Mouse (Mus musculus): ENCODE data around the gene Pip5kl1. TPM values are rescaled to one million over a fixed set of nuclear protein-coding genes. Genes with fewer than 3 reads are reported as not detected.

The Pip5kl1 gene
- polyA plus RNA-seq, 1 experiment from 2014 or later: 17.8 TPM

GRCm38 (mm10) chr2:32631737-32632394 is 57.3 kb downstream of the Pip5kl1 start:
- H3K27me3 ChIP-seq (replicated peaks): no peaks in the 10 kb centered on the region
- H3K4me3 ChIP-seq (replicated peaks): no peak overlapping the region
- H3K9ac ChIP-seq (replicated peaks): no peak overlapping the region
- no peaks in the 10 kb centered on the region for H3K9me3 ChIP-seq (replicated peaks)
- 48% methylated on average over 7 of the region's 7 CpGs for whole genome bisulfite sequencing
- no peak for ATAC-seq (ENCODE audit: low FRiP score)
- no peak overlapping the region for H3K27ac ChIP-seq (replicated peaks)
- H3K36me3 ChIP-seq: peaks cover 5% of the 10 kb centered on the region; the same call in 1 of the 2 replicates
- no peak overlapping the region for H3K4me2 ChIP-seq
- peaks cover 55% of the 10 kb centered on the region for H3K4me1 ChIP-seq

Other genes starting within 250 kb of the Pip5kl1 start
- 43.8 and 44.8 TPM in 2 replicates for gene Ciz1, start 222.5 kb upstream of the Pip5kl1 start, polyA plus RNA-seq (2015; fragmentation: Nextera tagmentation; extraction: Ambion mirVana)
- 72.4 and 86.9 TPM in 2 replicates for gene Dnm1, start 221.5 kb upstream of the Pip5kl1 start, polyA plus RNA-seq (2015; fragmentation: Nextera tagmentation; extraction: Ambion mirVana)
- gene 1110008P14Rik, start 192.9 kb upstream of the Pip5kl1 start, polyA plus RNA-seq (2015; fragmentation: Nextera tagmentation; extraction: Ambion mirVana): 163 and 195 TPM in 2 replicates
- 0.95 and 1.1 TPM in 2 replicates for gene Lcn2, start 186.5 kb upstream of the Pip5kl1 start, polyA plus RNA-seq (2015; fragmentation: Nextera tagmentation; extraction: Ambion mirVana)
- 47.3 and 52.1 TPM in 2 replicates for gene Ptges2, start 178.9 kb upstream of the Pip5kl1 start, polyA plus RNA-seq (2015; fragmentation: Nextera tagmentation; extraction: Ambion mirVana)
- gene Naif1, start 124.3 kb upstream of the Pip5kl1 start, polyA plus RNA-seq (2015; fragmentation: Nextera tagmentation; extraction: Ambion mirVana): 4.4 and 5.3 TPM in 2 replicates
- gene Slc25a25, start 123.4 kb upstream of the Pip5kl1 start, polyA plus RNA-seq (2015; fragmentation: Nextera tagmentation; extraction: Ambion mirVana): 51.4 and 58.8 TPM in 2 replicates
- gene Fam102a, start 39.5 kb upstream of the Pip5kl1 start, polyA plus RNA-seq (2015; fragmentation: Nextera tagmentation; extraction: Ambion mirVana): 6.7 and 7.0 TPM in 2 replicates
- gene Dpm2, start 3.9 kb upstream of the Pip5kl1 start, polyA plus RNA-seq (2015; fragmentation: Nextera tagmentation; extraction: Ambion mirVana): 141 and 147 TPM in 2 replicates
- 0.59 and 0.99 TPM in 2 replicates for gene 9430097D07Rik, start 887 bp downstream of the Pip5kl1 start, polyA plus RNA-seq (2015; fragmentation: Nextera tagmentation; extraction: Ambion mirVana)
- 43.9 and 44.6 TPM in 2 replicates for gene St6galnac4, start 12.3 kb downstream of the Pip5kl1 start, polyA plus RNA-seq (2015; fragmentation: Nextera tagmentation; extraction: Ambion mirVana)
- 13.5 and 14.4 TPM in 2 replicates for gene St6galnac6, start 24.9 kb downstream of the Pip5kl1 start, polyA plus RNA-seq (2015; fragmentation: Nextera tagmentation; extraction: Ambion mirVana)
- gene Ak1, start 47.0 kb downstream of the Pip5kl1 start, polyA plus RNA-seq (2015; fragmentation: Nextera tagmentation; extraction: Ambion mirVana): 88.5 and 103 TPM in 2 replicates
- 29.6 and 40.5 TPM in 2 replicates for gene Eng, start 71.8 kb downstream of the Pip5kl1 start, polyA plus RNA-seq (2015; fragmentation: Nextera tagmentation; extraction: Ambion mirVana)
- 19.3 and 20.6 TPM in 2 replicates for gene Fpgs, start 129.3 kb downstream of the Pip5kl1 start, polyA plus RNA-seq (2015; fragmentation: Nextera tagmentation; extraction: Ambion mirVana)
- 63.0 and 82.4 TPM in 2 replicates for gene Cdk9, start 138.3 kb downstream of the Pip5kl1 start, polyA plus RNA-seq (2015; fragmentation: Nextera tagmentation; extraction: Ambion mirVana)
- 50.1 and 51.5 TPM in 2 replicates for gene Sh2d3c, start 146.3 kb downstream of the Pip5kl1 start, polyA plus RNA-seq (2015; fragmentation: Nextera tagmentation; extraction: Ambion mirVana)
- gene 6330409D20Rik, start 166.2 kb downstream of the Pip5kl1 start, polyA plus RNA-seq (2015; fragmentation: Nextera tagmentation; extraction: Ambion mirVana): 2.9 and 3.6 TPM in 2 replicates
- gene Tor2a, start 182.4 kb downstream of the Pip5kl1 start, polyA plus RNA-seq (2015; fragmentation: Nextera tagmentation; extraction: Ambion mirVana): 54.4 and 60.6 TPM in 2 replicates
- gene Ttc16, start 200.8 kb downstream of the Pip5kl1 start, polyA plus RNA-seq (2015; fragmentation: Nextera tagmentation; extraction: Ambion mirVana): 0.50 and 0.70 TPM in 2 replicates
- gene Ptrh1, start 201.0 kb downstream of the Pip5kl1 start, polyA plus RNA-seq (2015; fragmentation: Nextera tagmentation; extraction: Ambion mirVana): 6.1 and 7.5 TPM in 2 replicates
- 1.1 and 2.1 TPM in 2 replicates for gene Cfap157, start 209.6 kb downstream of the Pip5kl1 start, polyA plus RNA-seq (2015; fragmentation: Nextera tagmentation; extraction: Ambion mirVana)

Measured in neural tube, embryonic 15.5 days (tissue).